Mouse (Mus musculus) embryonic facial prominence, embryonic 11.5 days (tissue): ENCODE results near the gene A730061H03Rik. TPM values are rescaled to one million over a fixed set of nuclear protein-coding genes. Genes with fewer than 3 reads are reported as not detected.

ENCODE experiments used
- ATAC-seq: fragments of 200-750 bp; cut with Nextera tagmentation; replicated peaks from 2 replicates; pipeline ENCODE4 v1.8.0; 2017; ENCODE audit warnings: low read depth; ENCODE audit not compliant: insufficient number of reproducible peaks, low FRiP score, low TSS enrichment
- DNase-seq: peaks from one replicate; pipeline ENCODE4 v3.0.0-alpha.2; 2015; ENCODE audit warnings: low spot score
- H3K27ac ChIP-seq: fragments of 300-500 bp; sonication (generic); replicated peaks from 2 replicates; pipeline ENCODE4 v1.5.1; 2014; ENCODE audit warnings: mild to moderate bottlenecking, low read depth, low read length, control low read depth
- H3K27me3 ChIP-seq: fragments of 300-500 bp; sonication (generic); 2 replicates; pipeline ENCODE4 v1.6.1; 2014; ENCODE audit warnings: mild to moderate bottlenecking, low read length, moderate library complexity, mixed read lengths; ENCODE audit not compliant: control insufficient read depth, insufficient read depth
- H3K36me3 ChIP-seq: fragments of 300-500 bp; sonication (generic); replicated peaks from 2 replicates; pipeline ENCODE4 v1.6.1; 2014; ENCODE audit warnings: low read depth, mild to moderate bottlenecking, low read length, moderate library complexity, mixed read lengths; ENCODE audit not compliant: control insufficient read depth, insufficient read depth
- H3K4me1 ChIP-seq: fragments of 300-500 bp; sonication (generic); 2 replicates; pipeline ENCODE4 v1.6.1; 2014; ENCODE audit warnings: low read length, mixed read lengths; ENCODE audit not compliant: control insufficient read depth, insufficient read depth
- H3K4me2 ChIP-seq: fragments of 300-500 bp; sonication (generic); 2 replicates; pipeline ENCODE4 v1.6.1; 2014; ENCODE audit warnings: low read depth, mild to moderate bottlenecking, control low read depth, low read length, moderate library complexity
- H3K4me3 ChIP-seq: fragments of 300-500 bp; sonication (generic); 2 replicates; pipeline ENCODE4 v1.5.1; 2014; ENCODE audit warnings: low read depth, low read length, control low read depth
- H3K9ac ChIP-seq: fragments of 300-500 bp; sonication (generic); replicated peaks from 2 replicates; pipeline ENCODE4 v1.6.1; 2014; ENCODE audit warnings: mild to moderate bottlenecking, control low read depth, low read length
- H3K9me3 ChIP-seq: fragments of 300-500 bp; sonication (generic); replicated peaks from 2 replicates; pipeline ENCODE4 v1.6.1; 2016; ENCODE audit warnings: mild to moderate bottlenecking, low read length, inconsistent platforms, mixed read lengths; ENCODE audit not compliant: control insufficient read depth
- WGBS: fragments of 180-500 bp; shearing (Covaris S2); extraction: QIAGEN DNeasy Blood & Tissue Kit; methylation state at CpG from one replicate; pipeline ENCODE4 v1.1.7; 2014; 5-methylcytosine and 5-hydroxymethylcytosine counted together
- polyA plus RNA-seq: library from polyadenylated mRNA; unstranded; fragments of >200 nt; fragmentation: Nextera tagmentation; extraction: Ambion mirVana; gene quantifications from 2 replicates; pipeline ENCODE4 v1.2.1, GENCODE M21; 2014

A730061H03Rik gene
- not detected in 2 replicates for polyA plus RNA-seq

GRCm38 (mm10) chr14:55560202-55561073, at the start of gene A730061H03Rik:
Gene A730061H03Rik (minus strand): TSS chr14:55560406.
- Histone ChIP-seq H3K9ac (peak within 1 kb of the TSS; percentile 77), H3K9me3 (no peaks in the 10 kb centered on the region), H3K36me3 (no peaks in the 10 kb centered on the region; the same call in 1 of the 2 replicates), H3K27ac (peak within 1 kb of the TSS; percentile 90), H3K4me1 (peaks cover 4% of the 10 kb centered on the region; the same call in 1 of the 2 replicates), H3K4me3 (peak within 1 kb of the TSS; percentile 56), H3K27me3 (no peaks in the 10 kb centered on the region), H3K4me2 (peak within 1 kb of the TSS; percentile 64)
- under 1% methylated on average over 51 of the region's 51 CpGs for WGBS
- ATAC-seq (peak; percentile 96), DNase-seq (peak; percentile 99)

- Histone ChIP-seq H3K9ac (no peak overlapping the region), H3K4me3 (no peak overlapping the region), H3K36me3 (peaks cover 3% of the 10 kb centered on the region), H3K9me3 (no peaks in the 10 kb centered on the region), H3K27ac (no peak overlapping the region), H3K27me3 (no peaks in the 10 kb centered on the region), H3K4me1 (no peaks in the 10 kb centered on the region; the same call in 1 of the 2 replicates), H3K4me2 (no peak overlapping the region)
- no peak for ATAC-seq
- DNase-seq, result no peak
- 90% methylated on average over 6 of the region's 6 CpGs for WGBS
Observed at GRCm38 (mm10) chr14:55608339-55608738, 48.1 kb upstream of the A730061H03Rik start.

- no peak for DNase-seq
Observed at GRCm38 (mm10) chr14:55605743-55606459, 45.7 kb upstream of the A730061H03Rik start.

GRCm38 (mm10) chr14:55604823-55605222, 44.6 kb upstream of the A730061H03Rik start:
- 92% methylated on average over 11 of the region's 11 CpGs for WGBS
- H3K36me3 ChIP-seq, result peaks cover 6% of the 10 kb centered on the region

More at GRCm38 (mm10) chr14:55605743-55606459, 45.7 kb upstream of the A730061H03Rik start:
- Histone ChIP-seq H3K27me3 (no peaks in the 10 kb centered on the region), H3K9me3 (no peaks in the 10 kb centered on the region), H3K36me3 (peaks cover 6% of the 10 kb centered on the region), H3K27ac (no peak overlapping the region), H3K4me1 (no peaks in the 10 kb centered on the region; the same call in 1 of the 2 replicates), H3K4me2 (no peak overlapping the region), H3K9ac (no peak overlapping the region), H3K4me3 (no peak overlapping the region)
- WGBS, result 92% methylated on average over 16 of the region's 16 CpGs
- ATAC-seq, result no peak

GRCm38 (mm10) chr14:55603633-55604576, 43.7 kb upstream of the A730061H03Rik start:
- Histone ChIP-seq H3K27me3 (no peaks in the 10 kb centered on the region), H3K27ac (peak overlapping the region; percentile 22), H3K9ac (peak overlapping the region; percentile 50), H3K4me3 (peak overlapping the region; percentile 18; the same call in 1 of the 2 replicates), H3K36me3 (peaks cover 10% of the 10 kb centered on the region), H3K4me1 (no peaks in the 10 kb centered on the region; the same call in 1 of the 2 replicates), H3K9me3 (no peaks in the 10 kb centered on the region), H3K4me2 (peak overlapping the region; percentile 24)
- ATAC-seq, result peak; percentile 80
- peak; percentile 91 for DNase-seq
- WGBS, result 20% methylated on average over 19 of the region's 19 CpGs

More at GRCm38 (mm10) chr14:55604823-55605222, 44.6 kb upstream of the A730061H03Rik start:
- Histone ChIP-seq H3K9ac (no peak overlapping the region), H3K9me3 (no peaks in the 10 kb centered on the region), H3K27ac (no peak overlapping the region), H3K4me2 (no peak overlapping the region), H3K27me3 (no peaks in the 10 kb centered on the region), H3K4me1 (no peaks in the 10 kb centered on the region; the same call in 1 of the 2 replicates), H3K4me3 (no peak overlapping the region)
- DNase-seq (no peak), ATAC-seq (no peak)

GRCm38 (mm10) chr14:55603271-55603632, 43.0 kb upstream of the A730061H03Rik start, which contains the start of gene Irf9:
Gene Irf9 (plus strand): TSS chr14:55603571.
- H3K27me3 ChIP-seq, result no peaks in the 10 kb centered on the region
- no peaks in the 10 kb centered on the region; the same call in 1 of the 2 replicates for H3K4me1 ChIP-seq
- peak within 1 kb of the TSS; percentile 50 for H3K9ac ChIP-seq
- H3K36me3 ChIP-seq, result peaks cover 11% of the 10 kb centered on the region
- ATAC-seq, result no peak
- no peaks in the 10 kb centered on the region for H3K9me3 ChIP-seq
- DNase-seq, result no peak
- peak within 1 kb of the TSS; percentile 24 for H3K4me2 ChIP-seq
- H3K4me3 ChIP-seq, result peak within 1 kb of the TSS; percentile 18; the same call in 1 of the 2 replicates
- 87% methylated on average over 7 of the region's 7 CpGs for WGBS
- H3K27ac ChIP-seq, result peak within 1 kb of the TSS; percentile 22
